Mouse (Mus musculus) mouse embryonic stem cell (cell line): ENCODE results near the gene Vwa3b.

Source experiments
- in situ Hi-C, 2 experiments: fragments of 300-500 bp; cut with MboI; formaldehyde crosslinking; loops; 1 replicate in 1 of 2; 3 replicates in 1 of 2; pipeline ENCODE4 v1.14.3; 2019 to 2020; ENCODE audit warnings: low sequenced_read_pairs in 2 of 2, low pct_unique_long_range_greater_than_20kb in 1 of 2, mixed read lengths in 1 of 2; ENCODE audit not compliant: unreplicated experiment in 1 of 2

The Vwa3b gene

GRCm38 (mm10) chr1:37042769-37043168, 16.4 kb downstream of the Vwa3b start:
- in situ Hi-C loops: no loop called here

DNA sequence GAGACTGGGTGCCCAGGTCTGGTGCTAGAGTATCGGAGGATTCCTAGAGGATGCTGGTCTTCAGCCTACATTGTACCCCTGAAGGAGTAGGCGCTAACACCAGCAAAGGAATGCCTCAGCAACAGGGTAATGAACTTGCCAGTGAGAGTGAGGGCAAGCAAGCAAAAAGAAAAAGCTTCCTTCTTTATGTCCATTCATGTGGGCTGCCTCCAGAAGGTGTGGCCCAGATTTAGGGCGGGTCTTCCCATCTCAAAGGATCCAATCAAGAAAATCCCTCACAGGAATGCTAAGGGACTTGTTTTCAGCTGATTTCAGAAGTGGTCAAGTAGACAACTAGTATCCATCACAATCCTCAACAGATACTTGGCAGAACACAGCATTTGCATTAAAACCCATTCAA, 16.8 kb downstream of the Vwa3b start:
- in situ Hi-C loops: no loop called here

DNA sequence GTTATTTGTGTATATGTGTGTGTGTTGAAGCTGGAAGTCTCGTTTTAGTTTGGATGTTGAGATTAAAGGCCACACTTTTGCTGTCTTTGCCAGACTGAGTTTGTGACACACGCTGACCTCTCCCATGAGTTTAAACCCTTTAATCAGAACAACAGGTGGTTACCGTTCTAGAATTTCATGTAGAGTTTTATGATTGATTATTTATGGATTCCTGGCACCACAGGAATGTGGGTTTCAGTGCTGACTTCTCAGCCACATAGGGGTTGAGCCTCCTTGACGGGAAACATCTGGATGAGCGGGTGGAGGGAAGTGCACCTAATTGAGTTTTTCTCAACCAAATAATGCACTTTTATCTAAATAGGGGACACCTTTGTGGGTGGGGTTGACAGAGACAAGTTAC, 19.1 kb downstream of the Vwa3b start:
- in situ Hi-C loops: no loop called here

DNA sequence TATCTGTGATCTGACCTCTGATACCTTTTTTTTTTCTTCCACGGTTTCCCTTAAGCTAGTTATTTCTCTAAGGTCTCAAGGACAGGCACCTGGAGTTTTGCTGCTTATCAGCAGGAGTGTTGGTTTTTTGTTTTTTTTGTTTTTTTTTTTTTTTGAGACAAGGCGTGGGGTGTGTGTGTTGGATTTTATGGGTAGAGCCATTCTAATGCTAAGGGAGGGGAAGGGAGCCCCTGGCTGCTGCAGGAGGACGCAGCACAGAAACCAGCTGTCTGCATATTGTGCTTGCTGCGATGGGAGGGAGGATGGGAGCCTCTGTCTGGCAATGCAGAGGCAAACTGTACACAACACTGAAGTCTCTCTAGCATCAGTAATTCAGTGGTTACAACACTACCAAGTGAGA, 22.8 kb downstream of the Vwa3b start:
- in situ Hi-C loops: no loop called here

DNA sequence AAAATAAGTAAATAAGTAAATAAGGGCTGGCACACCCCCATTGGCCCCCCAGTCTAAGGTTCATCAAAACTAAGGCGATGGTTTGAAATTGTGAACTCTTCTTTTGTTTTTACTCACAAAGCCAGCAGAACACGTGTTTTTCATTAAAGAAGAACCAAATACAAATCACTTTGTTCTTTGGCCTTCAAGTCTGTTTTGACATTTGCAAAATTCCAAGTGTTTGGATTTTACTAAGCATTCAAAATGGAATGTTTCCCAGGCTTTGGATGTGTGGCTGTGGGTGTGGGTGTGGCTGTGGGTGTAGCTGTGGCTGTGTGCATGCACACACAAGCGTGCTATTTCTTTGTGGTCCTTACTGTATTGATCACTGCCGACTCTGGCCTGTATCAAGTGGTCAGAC, 27.3 kb downstream of the Vwa3b start:
- in situ Hi-C loops: no loop called here

- in situ Hi-C loops: no loop called here
These were observed 30.6 kb downstream of the Vwa3b start for GRCm38 (mm10) chr1:37056831-37057561.

- in situ Hi-C loops: no loop called here
These were observed 34.5 kb downstream of the Vwa3b start for GRCm38 (mm10) chr1:37060856-37061255.

DNA sequence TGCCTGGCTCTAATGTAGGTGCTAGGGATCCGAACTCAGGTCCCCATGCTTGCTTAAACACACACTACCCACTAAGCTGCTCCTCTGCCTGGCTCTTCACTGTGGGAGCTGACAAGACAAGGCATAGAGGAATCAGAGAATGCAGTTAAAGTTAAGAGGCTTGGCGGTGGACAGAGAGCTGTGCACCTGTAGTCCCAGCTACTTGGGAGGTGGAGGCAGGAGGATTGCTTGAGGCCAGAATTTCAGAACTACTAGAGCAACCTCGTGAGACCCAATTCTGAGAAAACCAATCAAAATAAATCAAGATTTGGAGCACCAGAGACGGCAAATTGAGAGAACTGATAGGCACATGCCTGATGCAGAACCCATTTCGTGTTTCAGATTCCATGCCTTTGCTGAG, 36.7 kb downstream of the Vwa3b start:
- in situ Hi-C loops: no loop called here

DNA sequence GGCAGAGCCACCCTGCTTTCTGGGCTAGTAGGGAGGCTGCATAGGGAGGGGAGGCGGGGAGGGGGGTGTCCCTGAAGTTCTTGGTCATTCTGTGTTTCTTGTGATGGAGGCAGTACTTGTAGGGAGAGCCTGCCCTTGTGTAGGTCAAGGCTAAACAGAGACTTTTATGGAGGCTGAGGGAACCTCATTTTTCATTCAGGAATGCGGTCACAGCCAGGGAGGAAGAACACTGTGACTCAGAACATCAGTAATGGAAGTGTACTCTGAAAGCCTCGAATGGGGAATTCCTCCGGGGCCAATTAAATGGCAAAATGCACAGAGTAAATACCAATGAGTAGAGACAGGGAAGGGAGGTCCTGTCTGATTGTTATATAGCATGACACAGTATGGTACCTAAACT, 37.4 kb downstream of the Vwa3b start:
- in situ Hi-C loops: no loop called here

- in situ Hi-C loops: no loop called here
These were observed 39.4 kb downstream of the Vwa3b start for GRCm38 (mm10) chr1:37065658-37066412.

DNA sequence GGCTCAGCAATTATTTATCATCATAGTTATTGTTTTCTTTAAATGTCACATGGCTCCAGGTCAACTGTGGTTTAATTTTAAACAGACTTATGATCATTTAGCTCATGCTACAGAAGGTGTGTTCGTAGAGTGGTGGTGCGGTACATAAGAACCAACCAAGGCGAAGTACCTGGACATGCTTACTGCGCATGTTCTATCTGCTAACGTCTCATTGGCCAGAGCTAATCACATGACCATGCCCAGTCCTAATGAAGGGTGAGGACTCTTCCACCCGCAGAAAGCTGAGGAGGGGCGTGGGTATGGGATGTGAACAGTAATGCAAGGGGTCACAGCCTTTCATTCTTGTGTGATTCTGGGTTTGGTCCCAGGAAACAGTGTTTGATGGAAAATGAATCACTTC, 49.4 kb downstream of the Vwa3b start:
- in situ Hi-C loops: no loop called here

GRCm38 (mm10) chr1:37077266-37077665, 50.9 kb downstream of the Vwa3b start:
- in situ Hi-C loops: no loop called here

- in situ Hi-C loops: no loop called here
These were observed 51.7 kb downstream of the Vwa3b start for GRCm38 (mm10) chr1:37077955-37078549.

DNA sequence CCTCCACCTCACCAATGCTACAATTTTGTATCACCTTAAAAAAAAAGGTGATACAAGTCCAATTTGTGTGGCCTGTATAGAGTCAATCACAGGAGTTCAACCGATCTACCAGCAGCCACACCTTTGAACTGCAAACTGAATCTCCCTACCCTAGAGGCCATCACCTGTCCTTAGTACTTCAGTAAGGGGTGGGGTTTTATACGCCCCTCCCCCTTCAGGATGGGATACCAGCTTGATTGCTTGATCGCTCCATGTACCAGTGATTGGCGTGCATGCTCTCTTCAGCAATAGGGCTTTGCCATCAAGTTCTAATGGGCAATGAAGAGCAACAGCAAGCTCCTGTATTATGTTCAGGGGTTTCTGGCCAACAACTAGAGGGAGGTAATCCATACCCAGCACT, 54.0 kb downstream of the Vwa3b start:
- in situ Hi-C loops: no loop called here

DNA sequence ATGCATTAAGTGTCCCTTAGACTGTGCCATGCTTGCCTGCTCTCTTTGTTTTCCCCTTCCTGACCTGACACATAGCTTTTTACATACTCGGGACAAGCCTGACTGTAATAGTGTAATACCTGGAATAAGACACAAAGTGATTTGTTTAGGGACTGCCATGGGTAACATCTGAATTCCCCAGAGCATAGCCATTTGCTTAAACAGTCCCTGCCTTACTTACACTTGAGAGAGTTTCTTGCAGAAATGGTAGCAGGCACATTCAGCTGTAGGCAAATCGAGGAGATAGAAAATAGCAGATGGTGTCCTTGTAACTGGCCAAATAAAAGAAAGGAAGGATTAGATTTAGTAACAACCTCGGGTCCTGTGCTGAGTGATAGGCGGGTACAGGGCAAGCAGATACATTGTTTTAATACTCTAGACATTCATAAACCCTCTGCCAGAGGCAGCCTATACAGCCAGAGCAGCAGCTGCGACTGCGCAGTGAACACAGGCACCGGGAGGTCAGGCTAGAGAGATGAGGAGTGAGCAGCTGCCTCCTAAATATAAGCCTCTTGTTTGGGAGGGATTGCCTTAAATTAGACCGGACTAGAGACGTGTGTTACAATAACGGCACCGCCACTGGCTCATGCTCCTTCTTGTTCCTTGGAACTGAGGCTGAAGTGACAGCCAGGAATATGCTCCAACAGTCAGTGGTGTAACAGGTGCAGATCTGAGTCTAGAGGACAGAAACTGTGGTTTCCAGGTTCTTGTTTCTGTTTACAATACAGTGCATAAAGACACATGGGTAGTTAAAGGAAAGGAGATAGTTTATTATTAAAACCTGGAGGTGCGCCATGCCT, 55.2 kb downstream of the Vwa3b start:
- in situ Hi-C loops: no loop called here

DNA sequence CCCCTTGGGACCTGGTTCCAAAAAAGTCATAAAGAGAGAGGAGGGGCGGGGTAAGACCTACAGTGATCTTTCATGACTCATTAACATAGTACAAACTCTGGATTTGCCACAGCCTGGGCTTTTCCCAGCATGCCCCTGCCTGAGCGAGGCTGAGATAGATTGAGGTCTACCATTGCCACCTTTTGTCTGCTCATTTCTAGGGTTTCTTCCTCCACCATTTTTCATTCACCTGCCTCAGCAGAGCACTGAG, 55.7 kb downstream of the Vwa3b start:
- in situ Hi-C loops: no loop called here

DNA sequence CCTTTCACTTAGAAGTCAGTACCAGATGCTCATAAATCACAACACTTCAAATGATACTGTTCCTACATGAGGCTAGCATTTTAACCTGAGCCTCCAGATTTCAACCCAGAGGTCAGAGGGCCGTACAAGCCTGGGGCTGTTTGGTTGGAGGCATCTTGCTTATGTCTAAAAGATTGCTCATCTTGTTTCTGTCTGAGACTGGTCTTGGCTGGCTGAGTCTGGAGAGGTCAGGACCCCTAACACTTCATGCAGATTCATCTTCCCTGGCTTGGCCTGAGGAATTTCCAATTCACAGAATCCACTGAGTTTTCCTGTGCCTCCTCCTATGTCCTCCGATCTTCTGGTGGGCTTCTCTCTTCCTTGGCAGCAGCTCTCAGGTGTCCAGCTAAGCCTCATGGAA, 57.7 kb downstream of the Vwa3b start:
- in situ Hi-C loops: no loop called here

DNA sequence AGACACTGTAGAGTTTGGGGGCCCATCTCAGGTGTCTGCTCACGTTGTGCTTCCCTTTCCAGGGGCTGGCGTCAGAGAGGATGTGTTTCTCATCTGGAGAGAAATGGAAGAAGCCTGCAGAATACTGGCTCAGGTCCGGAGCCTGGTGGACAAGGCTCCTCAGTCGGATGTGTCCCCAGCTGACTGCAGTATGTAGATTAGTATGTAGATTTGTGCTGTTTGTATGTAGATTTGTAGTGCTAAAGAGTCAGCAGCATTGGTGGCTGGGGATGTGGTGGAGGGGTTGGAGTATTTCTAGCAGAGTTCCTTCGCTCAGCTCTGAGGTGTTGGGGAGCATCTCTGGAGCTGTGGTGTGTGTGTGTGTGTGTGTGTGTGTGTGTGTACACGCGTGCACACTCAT, 58.8 kb downstream of the Vwa3b start:
- in situ Hi-C loops: no loop called here

- in situ Hi-C loops: no loop called here
These were observed 62.8 kb downstream of the Vwa3b start for GRCm38 (mm10) chr1:37089191-37089590.
